Mouse (Mus musculus) embryonic facial prominence, embryonic 14.5 days (tissue): ENCODE data around the gene Mpp3. TPM values are rescaled to one million over a fixed set of nuclear protein-coding genes. Genes with fewer than 3 reads are reported as not detected.

Source experiments
- ATAC-seq: fragments of 200-750 bp; cut with Nextera tagmentation; 2 replicates; pipeline ENCODE4 v1.8.0; 2017; ENCODE audit warnings: low read depth, moderate number of reproducible peaks, moderate TSS enrichment
- DNase-seq: peaks from one replicate; pipeline ENCODE4 v3.0.0-alpha.2; 2015; ENCODE audit warnings: low spot score
- H3K27ac ChIP-seq: fragments of 300-500 bp; sonication (generic); replicated peaks from 2 replicates; pipeline ENCODE4 v1.5.1; 2014; ENCODE audit warnings: low read depth, mild to moderate bottlenecking, low read length, moderate library complexity
- H3K27me3 ChIP-seq: fragments of 300-500 bp; sonication (generic); replicated peaks from 2 replicates; pipeline ENCODE4 v1.6.1; 2014; ENCODE audit warnings: low read length; ENCODE audit not compliant: control insufficient read depth, insufficient read depth
- H3K36me3 ChIP-seq: fragments of 300-500 bp; sonication (generic); 2 replicates; pipeline ENCODE4 v1.6.1; 2014; ENCODE audit warnings: low read length, mixed read lengths; ENCODE audit not compliant: control insufficient read depth, insufficient read depth
- H3K4me1 ChIP-seq: fragments of 300-500 bp; sonication (generic); 2 replicates; pipeline ENCODE4 v1.6.1; 2014; ENCODE audit warnings: antibody characterized with exemption, low read length; ENCODE audit not compliant: control insufficient read depth, insufficient read depth
- H3K4me2 ChIP-seq: fragments of 300-500 bp; sonication (generic); 2 replicates; pipeline ENCODE4 v1.6.1; 2014; ENCODE audit warnings: low read depth, mild to moderate bottlenecking, low read length, moderate library complexity, mixed read lengths
- H3K4me3 ChIP-seq: fragments of 300-500 bp; sonication (generic); 2 replicates; pipeline ENCODE4 v1.5.1; 2014; ENCODE audit warnings: low read depth, mild to moderate bottlenecking, low read length
- H3K9ac ChIP-seq: fragments of 300-500 bp; sonication (generic); 2 replicates; pipeline ENCODE4 v1.6.1; 2014; ENCODE audit warnings: low read depth, mild to moderate bottlenecking, low read length, moderate library complexity, mixed read lengths
- H3K9me3 ChIP-seq: fragments of 300-500 bp; sonication (generic); 2 replicates; pipeline ENCODE4 v1.6.1; 2016; ENCODE audit warnings: low read length; ENCODE audit not compliant: control insufficient read depth
- WGBS: fragments of 180-500 bp; shearing (Covaris S2); extraction: QIAGEN DNeasy Blood & Tissue Kit; methylation state at CpG from one replicate; pipeline ENCODE4 v1.1.7; 2014; 5-methylcytosine and 5-hydroxymethylcytosine counted together
- polyA plus RNA-seq: library from polyadenylated mRNA; unstranded; fragments of >200 nt; fragmentation: Nextera tagmentation; extraction: Ambion mirVana; gene quantifications from 2 replicates; pipeline ENCODE4 v1.2.1, GENCODE M21; 2014

The Mpp3 gene
- polyA plus RNA-seq, 1 experiment from 2014 or later = 6.3 TPM

GRCm38 (mm10) chr11:102004251-102004650, 24.0 kb downstream of the Mpp3 start:
- Histone ChIP-seq H3K36me3 (no peaks in the 10 kb centered on the region), H3K9me3 (no peaks in the 10 kb centered on the region), H3K4me3 (no peak overlapping the region), H3K9ac (no peak overlapping the region), H3K27me3 (no peaks in the 10 kb centered on the region), H3K4me1 (no peaks in the 10 kb centered on the region), H3K4me2 (no peak overlapping the region), H3K27ac (no peak overlapping the region)
- DNase-seq (no peak), ATAC-seq (no peak)
- WGBS = 90% methylated on average over 8 of the region's 8 CpGs

DNA sequence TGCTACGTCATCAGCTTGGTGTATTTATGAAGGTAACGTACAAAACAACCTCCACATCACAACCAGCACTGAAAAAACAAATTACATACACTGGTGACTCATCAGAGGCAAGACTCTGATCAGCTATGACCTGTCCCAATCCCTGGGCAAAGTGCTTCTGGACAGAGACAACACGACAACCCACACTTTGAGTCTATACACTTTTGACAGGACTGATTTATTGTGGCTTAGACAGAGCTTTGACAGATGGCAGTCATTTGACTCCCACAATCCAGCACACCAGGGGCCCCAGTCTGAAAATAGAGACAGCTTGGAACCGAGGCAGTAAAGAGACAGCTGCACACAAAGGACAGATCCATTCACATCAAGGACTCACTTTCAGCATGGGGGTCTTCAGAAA, 28.8 kb downstream of the Mpp3 start:
- Histone ChIP-seq H3K27me3 (no peaks in the 10 kb centered on the region), H3K36me3 (no peaks in the 10 kb centered on the region), H3K9ac (no peak overlapping the region), H3K4me3 (no peak overlapping the region), H3K27ac (no peak overlapping the region; the same call in 1 of the 2 replicates), H3K9me3 (no peaks in the 10 kb centered on the region), H3K4me1 (no peaks in the 10 kb centered on the region), H3K4me2 (no peak overlapping the region)
- WGBS = 54% methylated on average over 4 of the region's 4 CpGs
- peak; percentile 48 for DNase-seq
- peak; percentile 57; the same call in 1 of the 2 replicates for ATAC-seq

- H3K27ac ChIP-seq = no peak overlapping the region
- ATAC-seq (no peak), DNase-seq (peak; percentile 53)
- WGBS = 35% methylated on average over 5 of the region's 5 CpGs
- no peak overlapping the region for H3K9ac ChIP-seq
- H3K36me3 ChIP-seq = no peaks in the 10 kb centered on the region
- no peak overlapping the region for H3K4me2 ChIP-seq
- H3K4me3 ChIP-seq = no peak overlapping the region
- H3K4me1 ChIP-seq = no peaks in the 10 kb centered on the region
- no peaks in the 10 kb centered on the region for H3K9me3 ChIP-seq
- no peaks in the 10 kb centered on the region for H3K27me3 ChIP-seq
Observed at GRCm38 (mm10) chr11:101998258-101998657, 30.0 kb downstream of the Mpp3 start.

GRCm38 (mm10) chr11:101995938-101996337, 32.3 kb downstream of the Mpp3 start:
- no peak overlapping the region for H3K4me3 ChIP-seq
- no peaks in the 10 kb centered on the region for H3K4me1 ChIP-seq
- no peaks in the 10 kb centered on the region for H3K27me3 ChIP-seq
- H3K27ac ChIP-seq = no peak overlapping the region
- no peak for DNase-seq
- no peaks in the 10 kb centered on the region for H3K36me3 ChIP-seq
- WGBS = 82% methylated on average over 7 of the region's 7 CpGs
- ATAC-seq = no peak
- H3K9me3 ChIP-seq = no peaks in the 10 kb centered on the region
- no peak overlapping the region for H3K4me2 ChIP-seq
- no peak overlapping the region for H3K9ac ChIP-seq

- Histone ChIP-seq H3K4me2 (no peak overlapping the region), H3K4me1 (no peaks in the 10 kb centered on the region)
- WGBS = 46% methylated on average over 8 of the region's 8 CpGs
Observed at GRCm38 (mm10) chr11:101994100-101994499, 34.2 kb downstream of the Mpp3 start.

GRCm38 (mm10) chr11:101992411-101992810, 35.9 kb downstream of the Mpp3 start:
- Histone ChIP-seq H3K9me3 (no peaks in the 10 kb centered on the region), H3K4me2 (no peak overlapping the region)
- 85% methylated on average over 7 of the region's 7 CpGs for WGBS

More at GRCm38 (mm10) chr11:101994100-101994499, 34.2 kb downstream of the Mpp3 start:
- no peaks in the 10 kb centered on the region for H3K36me3 ChIP-seq
- no peak for DNase-seq
- H3K9me3 ChIP-seq = no peaks in the 10 kb centered on the region
- no peak for ATAC-seq
- H3K9ac ChIP-seq = no peak overlapping the region
- no peak overlapping the region for H3K27ac ChIP-seq
- no peak overlapping the region for H3K4me3 ChIP-seq
- H3K27me3 ChIP-seq = no peaks in the 10 kb centered on the region

GRCm38 (mm10) chr11:101991813-101992212, 36.4 kb downstream of the Mpp3 start:
- no peaks in the 10 kb centered on the region for H3K4me1 ChIP-seq
- no peak overlapping the region for H3K9ac ChIP-seq
- DNase-seq (no peak), ATAC-seq (no peak)
- H3K4me2 ChIP-seq = no peak overlapping the region
- no peaks in the 10 kb centered on the region for H3K36me3 ChIP-seq
- H3K27me3 ChIP-seq = no peaks in the 10 kb centered on the region; the same call in 1 of the 2 replicates
- H3K9me3 ChIP-seq = no peaks in the 10 kb centered on the region
- H3K4me3 ChIP-seq = no peak overlapping the region
- H3K27ac ChIP-seq = no peak overlapping the region
- 70% methylated on average over 3 of the region's 3 CpGs for WGBS

More at GRCm38 (mm10) chr11:101992411-101992810, 35.9 kb downstream of the Mpp3 start:
- ATAC-seq = no peak
- Histone ChIP-seq H3K9ac (no peak overlapping the region), H3K27me3 (no peaks in the 10 kb centered on the region; the same call in 1 of the 2 replicates), H3K27ac (no peak overlapping the region), H3K4me1 (no peaks in the 10 kb centered on the region), H3K36me3 (no peaks in the 10 kb centered on the region), H3K4me3 (no peak overlapping the region)
- DNase-seq = no peak

DNA sequence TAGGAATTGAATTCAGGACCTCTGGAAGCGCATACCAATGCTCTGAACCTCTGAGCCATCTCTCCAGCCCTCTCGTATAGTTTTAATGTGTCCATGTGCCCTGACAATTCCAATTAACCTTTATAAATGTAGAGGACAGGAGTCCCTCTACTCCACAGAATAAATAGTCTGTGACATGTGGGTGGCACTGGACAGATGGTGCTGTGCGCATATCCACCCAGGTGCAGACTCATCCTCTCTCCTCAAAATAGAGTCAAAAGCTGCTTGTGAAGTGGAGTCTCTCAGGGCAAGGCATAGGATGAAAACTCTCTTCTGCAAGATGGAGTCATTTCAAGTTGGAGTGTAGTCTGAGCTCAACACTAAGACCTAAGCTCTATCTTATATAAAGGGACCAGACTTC, 38.0 kb downstream of the Mpp3 start:
- Histone ChIP-seq H3K4me3 (no peak overlapping the region), H3K36me3 (no peaks in the 10 kb centered on the region), H3K4me2 (no peak overlapping the region), H3K27ac (no peak overlapping the region), H3K4me1 (no peaks in the 10 kb centered on the region), H3K9ac (no peak overlapping the region), H3K9me3 (no peaks in the 10 kb centered on the region), H3K27me3 (no peaks in the 10 kb centered on the region; the same call in 1 of the 2 replicates)
- no peak for ATAC-seq
- DNase-seq = no peak
- 86% methylated on average over 3 of the region's 3 CpGs for WGBS

DNA sequence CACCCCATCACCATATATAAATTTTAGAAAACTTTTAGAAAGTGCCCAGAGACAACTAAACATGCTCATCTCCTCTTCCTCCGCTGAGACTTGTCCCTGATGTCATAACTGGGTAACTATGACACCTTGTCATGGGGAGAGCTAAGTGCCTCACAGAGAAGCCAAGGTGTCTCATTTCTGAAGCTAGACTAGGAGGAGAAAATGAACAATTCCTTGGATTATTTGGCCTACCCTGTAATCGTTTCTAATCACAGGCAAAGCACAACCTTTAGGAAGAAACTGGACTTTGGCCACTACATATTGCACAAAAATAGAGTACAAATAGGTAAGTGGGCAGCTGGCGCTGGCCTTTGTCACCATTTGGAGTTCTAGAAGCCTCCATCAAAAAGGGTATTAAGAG, 41.3 kb downstream of the Mpp3 start, which contains the start of gene Dusp3:
Dusp3 (minus strand) TSS at position 101 of the 400 bp plus-strand sequence.
- Histone ChIP-seq H3K4me2 (peak within 1 kb of the TSS; percentile 28; the same call in 1 of the 2 replicates), H3K9ac (no peak within 1 kb of the TSS), H3K4me1 (peaks cover 4% of the 10 kb centered on the region), H3K4me3 (no peak within 1 kb of the TSS), H3K9me3 (no peaks in the 10 kb centered on the region), H3K36me3 (no peaks in the 10 kb centered on the region), H3K27ac (no peak within 1 kb of the TSS), H3K27me3 (peaks cover 3% of the 10 kb centered on the region; the same call in 1 of the 2 replicates)
- no peak for DNase-seq
- WGBS = 85% methylated on average over 3 of the region's 3 CpGs
- no peak for ATAC-seq
